Mouse (Mus musculus): Measurements from ENCODE around the gene Cry1. TPM values are rescaled to one million over a fixed set of nuclear protein-coding genes. Genes with fewer than 3 reads are reported as not detected.

Gene Cry1
- polyA plus RNA-seq (2014; fragmentation: Nextera tagmentation; extraction: Ambion mirVana), result 17.2 and 33.2 TPM in 2 replicates

DNA sequence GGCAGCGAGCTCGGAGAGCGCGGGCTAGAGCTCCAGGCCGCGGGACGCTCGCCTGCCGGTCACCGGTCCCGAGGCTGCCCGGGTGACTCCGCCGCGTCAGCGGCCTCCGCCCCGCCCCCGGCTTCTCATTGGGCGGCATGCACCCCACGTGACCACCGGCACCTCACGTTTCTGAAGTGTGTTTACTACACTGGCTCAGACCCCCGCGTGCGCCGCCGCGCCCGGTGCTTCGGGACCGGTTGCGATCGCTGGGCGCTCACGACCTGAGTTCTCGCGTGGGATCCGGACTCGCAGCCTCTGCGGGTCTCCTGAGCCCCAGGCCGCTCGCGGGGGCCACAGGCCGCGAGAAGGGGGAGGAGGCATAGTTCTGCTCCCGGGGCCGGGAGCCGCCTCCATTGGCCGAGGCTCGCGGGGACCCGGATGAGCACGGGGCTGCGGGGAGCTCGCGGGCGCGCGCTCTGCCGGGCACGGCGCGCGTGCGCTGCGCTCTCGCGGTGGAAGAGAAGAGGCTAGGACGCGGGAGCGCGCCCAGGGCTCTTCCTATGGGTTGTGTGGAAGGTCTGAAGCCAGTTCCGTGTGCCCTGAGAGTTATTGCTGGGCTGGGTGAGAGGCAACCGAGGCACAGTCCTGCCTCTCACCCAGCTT lies at the start of gene Cry1:
Cry1 (minus strand) TSS at position 101 of the 645 bp plus-strand sequence.
- peak; percentile 97 for ATAC-seq (ENCODE audit: low FRiP score, low TSS enrichment)
- Histone ChIP-seq H3K4me2 (replicated peaks; ENCODE audit: low read depth, low read length) (peak within 1 kb of the TSS; percentile 93), H3K4me3 (ENCODE audit: low read length) (peak within 1 kb of the TSS; percentile 87), H3K4me1 (ENCODE audit: control insufficient read depth, insufficient read depth, low read length) (peaks cover 14% of the 10 kb centered on the region), H3K27ac (ENCODE audit: low read depth, low read length) (peak within 1 kb of the TSS; percentile 85), H3K27me3 (ENCODE audit: control insufficient read depth, insufficient read depth, low read length) (no peaks in the 10 kb centered on the region), H3K9ac (ENCODE audit: low read depth, low read length) (peak within 1 kb of the TSS; percentile 82), H3K36me3 (ENCODE audit: control insufficient read depth, insufficient read depth, low read length) (no peaks in the 10 kb centered on the region), H3K9me3 (ENCODE audit: control insufficient read depth, low read length) (no peaks in the 10 kb centered on the region)
- WGBS, result 1% methylated on average over 57 of the region's 75 CpGs

DNA sequence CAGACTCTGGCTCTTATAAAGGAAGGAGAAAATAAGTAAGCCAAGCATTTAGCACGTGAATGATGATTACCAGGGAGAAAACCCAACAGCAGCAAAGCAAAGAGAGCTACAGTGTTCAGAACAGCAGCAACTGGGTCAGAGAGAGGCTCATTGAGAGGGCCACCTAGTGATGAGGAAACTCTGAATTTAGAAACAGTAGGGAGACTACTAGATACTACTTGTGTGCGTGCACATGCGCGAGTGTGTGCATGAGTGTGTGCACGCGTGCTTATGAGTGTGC lies 36.8 kb upstream of the Cry1 start:
- Histone ChIP-seq H3K4me1 (ENCODE audit: control insufficient read depth, insufficient read depth, low read length) (no peaks in the 10 kb centered on the region), H3K27ac (ENCODE audit: low read depth, low read length) (no peak overlapping the region), H3K4me3 (ENCODE audit: low read length) (no peak overlapping the region), H3K27me3 (ENCODE audit: control insufficient read depth, insufficient read depth, low read length) (no peaks in the 10 kb centered on the region), H3K4me2 (replicated peaks; ENCODE audit: low read depth, low read length) (no peak overlapping the region), H3K9ac (ENCODE audit: low read depth, low read length) (no peak overlapping the region), H3K36me3 (ENCODE audit: control insufficient read depth, insufficient read depth, low read length) (no peaks in the 10 kb centered on the region), H3K9me3 (ENCODE audit: control insufficient read depth, low read length) (no peaks in the 10 kb centered on the region)
- 89% methylated on average over 6 of the region's 6 CpGs for WGBS
- no peak for ATAC-seq (ENCODE audit: low FRiP score, low TSS enrichment)

DNA sequence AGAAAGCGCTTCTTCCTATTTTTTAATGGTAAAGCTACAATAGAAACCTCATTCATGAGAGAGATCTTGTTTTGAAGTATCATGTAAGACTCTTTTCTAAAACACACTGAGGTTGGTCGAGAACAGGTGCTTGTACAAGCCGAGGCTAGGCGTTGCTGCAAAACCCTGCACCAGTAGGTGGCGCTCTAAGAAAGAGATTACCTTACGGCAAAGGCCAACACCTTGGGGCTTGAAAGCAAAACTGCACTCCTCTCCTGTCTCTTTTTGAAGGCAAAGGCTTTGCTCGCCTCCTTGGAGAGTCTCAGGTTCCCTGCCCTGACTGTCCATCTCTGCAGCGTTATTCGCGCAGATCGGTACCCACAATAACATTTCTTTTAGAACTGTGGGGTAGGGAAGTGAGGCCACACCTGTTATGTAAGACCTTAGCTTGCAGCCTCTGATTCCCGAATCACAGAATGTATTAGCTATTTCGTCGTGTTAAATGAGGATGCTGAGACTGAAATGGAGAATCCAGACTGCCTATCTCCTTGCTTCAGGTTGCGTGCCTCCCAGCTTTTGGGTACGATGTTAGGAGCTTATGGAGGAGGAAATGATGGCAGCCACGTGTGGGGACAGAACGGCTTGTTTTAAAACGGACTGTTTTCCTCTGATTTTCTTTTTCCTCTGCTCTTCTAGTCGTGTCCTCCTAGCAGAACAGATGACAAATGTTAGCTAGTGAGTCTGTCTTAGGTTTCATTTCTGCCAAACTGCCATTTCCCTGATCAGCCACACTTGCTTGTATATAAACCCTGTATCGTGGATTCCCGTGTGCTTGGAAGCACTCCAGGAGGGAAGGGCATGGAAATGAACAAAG lies 36.3 kb upstream of the Cry1 start:
- WGBS, result 30% methylated on average over 22 of the region's 22 CpGs
- Histone ChIP-seq H3K4me2 (replicated peaks; ENCODE audit: low read depth, low read length) (no peak overlapping the region; the same call in 1 of the 2 replicates), H3K4me3 (ENCODE audit: low read length) (no peak overlapping the region), H3K9me3 (ENCODE audit: control insufficient read depth, low read length) (no peaks in the 10 kb centered on the region), H3K36me3 (ENCODE audit: control insufficient read depth, insufficient read depth, low read length) (no peaks in the 10 kb centered on the region), H3K27ac (ENCODE audit: low read depth, low read length) (no peak overlapping the region), H3K4me1 (ENCODE audit: control insufficient read depth, insufficient read depth, low read length) (no peaks in the 10 kb centered on the region), H3K9ac (ENCODE audit: low read depth, low read length) (no peak overlapping the region), H3K27me3 (ENCODE audit: control insufficient read depth, insufficient read depth, low read length) (no peaks in the 10 kb centered on the region)
- no peak for ATAC-seq (ENCODE audit: low FRiP score, low TSS enrichment)

DNA sequence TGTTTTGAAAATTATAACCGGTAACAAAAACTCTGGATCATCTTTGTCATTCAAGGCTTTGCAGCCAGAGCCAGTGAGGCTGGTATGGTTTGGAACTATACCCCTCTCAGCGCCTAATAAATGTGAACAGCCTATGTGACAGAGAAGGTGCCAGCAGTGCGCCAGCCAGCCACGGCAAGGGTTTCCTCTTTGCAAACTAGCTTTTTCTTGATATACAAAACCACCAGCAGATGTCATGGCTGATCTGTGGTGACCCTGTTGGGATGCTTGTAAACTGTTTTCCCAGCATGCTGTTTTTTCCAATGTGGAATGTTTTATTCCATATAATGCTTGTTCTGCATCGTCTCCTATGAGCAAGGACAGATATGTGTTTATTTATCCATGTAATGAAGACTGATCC lies 30.0 kb upstream of the Cry1 start:
- Histone ChIP-seq H3K4me3 (ENCODE audit: low read length) (no peak overlapping the region), H3K9ac (ENCODE audit: low read depth, low read length) (no peak overlapping the region), H3K27me3 (ENCODE audit: control insufficient read depth, insufficient read depth, low read length) (no peaks in the 10 kb centered on the region), H3K9me3 (ENCODE audit: control insufficient read depth, low read length) (peaks cover 6% of the 10 kb centered on the region), H3K4me1 (ENCODE audit: control insufficient read depth, insufficient read depth, low read length) (no peaks in the 10 kb centered on the region), H3K36me3 (ENCODE audit: control insufficient read depth, insufficient read depth, low read length) (no peaks in the 10 kb centered on the region), H3K4me2 (replicated peaks; ENCODE audit: low read depth, low read length) (no peak overlapping the region), H3K27ac (ENCODE audit: low read depth, low read length) (no peak overlapping the region)
- WGBS, result 76% methylated on average over 5 of the region's 5 CpGs
- no peak for ATAC-seq (ENCODE audit: low FRiP score, low TSS enrichment)

DNA sequence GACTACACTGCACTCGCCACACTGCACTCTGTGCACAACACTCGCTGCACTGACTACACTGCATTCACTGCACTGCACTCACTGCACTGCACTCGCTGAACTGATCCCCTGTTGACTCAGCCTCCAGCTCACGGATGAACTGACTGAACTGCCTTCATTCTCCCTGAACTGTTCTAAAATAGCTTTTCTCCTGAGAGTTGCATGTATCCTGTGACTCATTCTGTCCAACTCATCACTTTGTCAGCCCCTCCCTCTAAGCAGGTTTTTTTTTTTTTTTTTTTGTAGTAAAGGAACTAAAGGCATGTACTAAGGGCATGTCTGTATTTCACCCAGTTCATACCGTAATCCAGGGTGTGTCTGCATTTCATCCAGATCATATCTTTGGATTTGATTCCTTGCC lies 26.8 kb upstream of the Cry1 start:
- H3K36me3 ChIP-seq (ENCODE audit: control insufficient read depth, insufficient read depth, low read length), result no peaks in the 10 kb centered on the region
- peaks cover 6% of the 10 kb centered on the region for H3K9me3 ChIP-seq (ENCODE audit: control insufficient read depth, low read length)
- no peak overlapping the region for H3K4me2 ChIP-seq (replicated peaks; ENCODE audit: low read depth, low read length)
- no peak overlapping the region for H3K27ac ChIP-seq (ENCODE audit: low read depth, low read length)
- no peak overlapping the region for H3K4me3 ChIP-seq (ENCODE audit: low read length)
- H3K27me3 ChIP-seq (ENCODE audit: control insufficient read depth, insufficient read depth, low read length), result no peaks in the 10 kb centered on the region
- no peak for ATAC-seq (ENCODE audit: low FRiP score, low TSS enrichment)
- WGBS, result 88% methylated on average over 5 of the region's 5 CpGs
- H3K4me1 ChIP-seq (ENCODE audit: control insufficient read depth, insufficient read depth, low read length), result no peaks in the 10 kb centered on the region
- no peak overlapping the region for H3K9ac ChIP-seq (ENCODE audit: low read depth, low read length)

DNA sequence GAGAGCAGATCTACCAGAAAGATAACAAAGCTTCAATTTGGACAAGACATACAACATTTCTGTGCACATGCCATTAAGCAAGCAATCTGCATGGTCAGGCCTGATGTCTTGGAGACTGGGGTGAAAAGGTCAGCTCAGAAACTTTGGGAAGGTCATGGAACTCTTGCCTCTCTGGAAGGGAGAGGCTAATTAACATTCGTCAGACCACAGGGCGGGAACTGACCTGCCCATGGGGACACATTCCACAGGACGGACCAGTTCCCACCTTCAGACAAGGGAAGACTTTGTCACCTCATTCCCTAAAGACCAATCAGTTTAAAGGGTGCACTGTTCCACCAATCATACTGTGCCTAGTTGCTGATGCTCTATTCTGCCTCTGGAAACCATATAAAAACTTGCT lies 25.3 kb upstream of the Cry1 start:
- H3K4me1 ChIP-seq (ENCODE audit: control insufficient read depth, insufficient read depth, low read length), result no peaks in the 10 kb centered on the region
- WGBS, result 79% methylated on average over 3 of the region's 3 CpGs
- no peaks in the 10 kb centered on the region for H3K36me3 ChIP-seq (ENCODE audit: control insufficient read depth, insufficient read depth, low read length)
- no peak overlapping the region for H3K9ac ChIP-seq (ENCODE audit: low read depth, low read length)
- peaks cover 6% of the 10 kb centered on the region for H3K9me3 ChIP-seq (ENCODE audit: control insufficient read depth, low read length)
- no peak overlapping the region for H3K27ac ChIP-seq (ENCODE audit: low read depth, low read length)
- no peak for ATAC-seq (ENCODE audit: low FRiP score, low TSS enrichment)
- no peaks in the 10 kb centered on the region for H3K27me3 ChIP-seq (ENCODE audit: control insufficient read depth, insufficient read depth, low read length)
- no peak overlapping the region for H3K4me2 ChIP-seq (replicated peaks; ENCODE audit: low read depth, low read length)
- no peak overlapping the region for H3K4me3 ChIP-seq (ENCODE audit: low read length)

DNA sequence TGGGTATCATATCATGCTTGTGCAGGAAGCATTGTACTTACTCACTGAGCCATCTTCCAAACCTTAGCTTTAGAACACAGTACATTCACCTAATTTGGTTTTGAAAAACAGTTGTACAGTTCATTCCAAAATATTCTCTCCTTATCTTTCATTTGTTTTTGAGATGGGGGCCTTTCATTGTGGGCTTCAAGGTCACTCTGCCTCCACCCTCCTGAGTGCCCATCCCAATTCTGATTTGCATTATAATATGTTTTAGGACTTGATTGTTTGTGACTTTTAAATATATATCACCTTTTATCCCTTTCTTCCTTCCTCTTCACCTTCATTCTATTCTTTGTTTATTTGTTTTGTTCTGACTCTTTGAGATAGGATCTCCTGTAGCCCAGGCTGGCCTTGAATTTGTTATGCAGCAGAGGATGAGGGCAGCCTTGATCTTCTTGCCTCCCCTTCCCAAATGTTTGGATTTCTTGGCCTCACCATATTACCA lies 24.3 kb upstream of the Cry1 start:
- Histone ChIP-seq H3K4me1 (ENCODE audit: control insufficient read depth, insufficient read depth, low read length) (no peaks in the 10 kb centered on the region), H3K9ac (ENCODE audit: low read depth, low read length) (no peak overlapping the region), H3K4me3 (ENCODE audit: low read length) (no peak overlapping the region), H3K27me3 (ENCODE audit: control insufficient read depth, insufficient read depth, low read length) (no peaks in the 10 kb centered on the region), H3K9me3 (ENCODE audit: control insufficient read depth, low read length) (peaks cover 6% of the 10 kb centered on the region), H3K36me3 (ENCODE audit: control insufficient read depth, insufficient read depth, low read length) (no peaks in the 10 kb centered on the region), H3K4me2 (replicated peaks; ENCODE audit: low read depth, low read length) (no peak overlapping the region), H3K27ac (ENCODE audit: low read depth, low read length) (no peak overlapping the region)
- no peak for ATAC-seq (ENCODE audit: low FRiP score, low TSS enrichment)

DNA sequence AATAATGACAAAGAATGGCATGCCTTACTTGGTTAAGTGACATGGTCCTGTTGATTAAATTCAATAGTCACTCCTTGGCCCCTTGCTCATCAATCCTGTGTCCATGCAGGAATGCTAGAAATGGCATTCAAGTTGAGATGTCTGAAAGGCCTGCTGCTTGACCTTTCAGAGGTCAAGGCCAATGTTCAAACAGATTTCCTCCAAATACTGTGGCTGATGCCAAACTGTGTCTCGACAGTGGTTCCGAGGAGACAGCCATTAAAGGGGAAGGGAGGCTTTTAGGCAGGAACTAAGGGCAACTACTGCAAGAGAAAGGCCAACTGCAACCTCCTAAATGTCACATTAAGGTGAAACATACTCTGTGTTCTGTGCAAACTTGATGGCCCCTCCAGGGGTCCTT lies 20.5 kb upstream of the Cry1 start:
- Histone ChIP-seq H3K36me3 (ENCODE audit: control insufficient read depth, insufficient read depth, low read length) (no peaks in the 10 kb centered on the region), H3K27me3 (ENCODE audit: control insufficient read depth, insufficient read depth, low read length) (no peaks in the 10 kb centered on the region), H3K4me3 (ENCODE audit: low read length) (no peak overlapping the region), H3K4me2 (replicated peaks; ENCODE audit: low read depth, low read length) (no peak overlapping the region), H3K9ac (ENCODE audit: low read depth, low read length) (no peak overlapping the region), H3K27ac (ENCODE audit: low read depth, low read length) (no peak overlapping the region), H3K4me1 (ENCODE audit: control insufficient read depth, insufficient read depth, low read length) (no peaks in the 10 kb centered on the region), H3K9me3 (ENCODE audit: control insufficient read depth, low read length) (no peaks in the 10 kb centered on the region)
- WGBS, result 34% methylated on average over 2 of the region's 2 CpGs
- no peak for ATAC-seq (ENCODE audit: low FRiP score, low TSS enrichment)

DNA sequence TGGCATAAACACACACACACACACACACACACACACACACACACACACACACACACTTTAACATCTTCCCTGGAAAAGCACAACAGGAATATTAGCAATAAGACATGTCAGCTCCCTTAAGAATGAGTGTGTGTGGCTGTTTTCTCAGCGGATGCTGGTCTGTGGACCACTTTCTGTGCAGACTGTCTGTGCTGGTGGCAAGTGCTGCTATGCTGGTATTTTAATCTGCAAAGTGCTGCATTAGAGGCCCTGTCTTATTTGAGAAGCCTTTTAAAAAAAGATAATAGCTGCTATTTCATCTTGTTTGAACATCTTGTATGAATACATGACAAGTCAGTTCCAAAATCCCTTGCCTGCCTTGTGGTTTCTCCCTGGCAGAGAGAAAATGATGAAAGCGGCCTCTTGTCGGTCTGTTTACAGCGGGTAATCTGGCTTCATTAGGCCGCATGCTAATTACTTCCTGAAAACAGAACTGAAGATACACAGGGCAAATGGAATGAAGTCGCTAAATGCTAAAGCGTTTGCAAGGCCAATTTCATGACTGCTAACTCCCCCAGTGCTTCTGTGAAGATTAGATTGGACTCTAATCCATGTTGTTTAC lies 19.5 kb upstream of the Cry1 start:
- no peak overlapping the region for H3K4me2 ChIP-seq (replicated peaks; ENCODE audit: low read depth, low read length)
- ATAC-seq (ENCODE audit: low FRiP score, low TSS enrichment), result no peak
- no peak overlapping the region for H3K27ac ChIP-seq (ENCODE audit: low read depth, low read length)
- H3K9me3 ChIP-seq (ENCODE audit: control insufficient read depth, low read length), result no peaks in the 10 kb centered on the region
- 35% methylated on average over 7 of the region's 7 CpGs for WGBS
- no peaks in the 10 kb centered on the region for H3K27me3 ChIP-seq (ENCODE audit: control insufficient read depth, insufficient read depth, low read length)
- H3K9ac ChIP-seq (ENCODE audit: low read depth, low read length), result no peak overlapping the region
- no peaks in the 10 kb centered on the region for H3K36me3 ChIP-seq (ENCODE audit: control insufficient read depth, insufficient read depth, low read length)
- H3K4me1 ChIP-seq (ENCODE audit: control insufficient read depth, insufficient read depth, low read length), result no peaks in the 10 kb centered on the region
- no peak overlapping the region for H3K4me3 ChIP-seq (ENCODE audit: low read length)
